Mouse (Mus musculus) limb, embryonic 12.5 days (tissue): ENCODE results near the gene Nek10. TPM values are rescaled to one million over a fixed set of nuclear protein-coding genes. Genes with fewer than 3 reads are reported as not detected.
"Not testable (repeated sequence)": the region's sequence is repeated elsewhere in the genome, so short reads cannot be mapped to it uniquely, and the experiment has no call there.

ENCODE experiments used
- ATAC-seq: fragments of 200-750 bp; cut with Nextera tagmentation; 2 replicates; pipeline ENCODE4 v1.8.0; 2017; ENCODE audit warnings: low read depth, moderate TSS enrichment; ENCODE audit not compliant: insufficient number of reproducible peaks, insufficient read depth, low FRiP score, low TSS enrichment
- H3K27ac ChIP-seq: fragments of 300-500 bp; sonication (generic); 2 replicates; pipeline ENCODE4 v1.5.1; 2016; ENCODE audit warnings: mild to moderate bottlenecking, moderate library complexity
- H3K27me3 ChIP-seq: fragments of 300-500 bp; sonication (generic); 2 replicates; pipeline ENCODE4 v1.6.1; 2016; ENCODE audit warnings: mild to moderate bottlenecking, moderate library complexity
- H3K36me3 ChIP-seq: fragments of 300-500 bp; sonication (generic); 2 replicates; pipeline ENCODE4 v1.6.1; 2016; ENCODE audit warnings: mild to moderate bottlenecking, moderate library complexity
- H3K4me1 ChIP-seq: fragments of 300-500 bp; sonication (generic); replicated peaks from 2 replicates; pipeline ENCODE4 v1.6.1; 2016
- H3K4me2 ChIP-seq: fragments of 300-500 bp; sonication (generic); 2 replicates; pipeline ENCODE4 v1.6.1; 2016; ENCODE audit warnings: mild to moderate bottlenecking, moderate library complexity
- H3K4me3 ChIP-seq: fragments of 300-500 bp; sonication (generic); replicated peaks from 2 replicates; pipeline ENCODE4 v1.5.1; 2016; ENCODE audit warnings: mild to moderate bottlenecking
- H3K9ac ChIP-seq: fragments of 300-500 bp; sonication (generic); replicated peaks from 2 replicates; pipeline ENCODE4 v1.6.1; 2016; ENCODE audit warnings: mild to moderate bottlenecking, moderate library complexity
- H3K9me3 ChIP-seq: fragments of 300-500 bp; sonication (generic); 2 replicates; pipeline ENCODE4 v1.6.1; 2016; ENCODE audit warnings: mild to moderate bottlenecking, moderate library complexity
- WGBS: fragments of 180-500 bp; shearing (Covaris S2); methylation state at CpG from one replicate; pipeline ENCODE4 v1.1.7; 2016; 5-methylcytosine and 5-hydroxymethylcytosine counted together
- polyA plus RNA-seq: library from polyadenylated mRNA; unstranded; fragments of >200 nt; fragmentation: Nextera tagmentation; extraction: Ambion mirVana; gene quantifications from 2 replicates; pipeline ENCODE4 v1.2.1, GENCODE M21; 2016

Nek10 gene
- polyA plus RNA-seq, 1 experiment from 2014 or later = not detected

GRCm38 (mm10) chr14:14991642-14992041 is 188.4 kb downstream of the Nek10 start:
- WGBS = 78% methylated on average over 2 of the region's 2 CpGs
- no peak overlapping the region for H3K4me2 ChIP-seq

DNA sequence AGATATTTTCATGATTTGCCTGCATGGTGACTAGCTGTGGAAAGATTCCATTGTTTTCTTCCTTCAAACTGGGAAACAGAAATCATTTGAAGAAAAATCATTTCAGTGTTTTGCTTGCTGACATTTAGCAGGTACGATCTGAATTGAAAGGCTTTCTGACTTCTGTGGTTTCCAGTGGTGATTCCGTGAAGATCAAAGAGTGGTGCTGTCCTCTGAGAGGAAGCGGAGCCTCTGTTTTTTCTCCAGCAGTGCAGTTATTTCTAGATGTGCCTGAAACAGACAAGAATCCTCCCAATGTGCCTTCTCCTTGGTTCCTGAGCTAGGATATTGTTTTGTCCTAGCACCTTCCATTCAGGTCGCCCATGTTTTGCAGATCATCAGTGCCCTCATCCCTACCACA is 208.2 kb downstream of the Nek10 start:
- ATAC-seq = no peak
- H3K4me2 ChIP-seq = no peak overlapping the region
- whole genome bisulfite sequencing = 66% methylated on average over 4 of the region's 4 CpGs
- H3K27ac ChIP-seq = no peak overlapping the region
- no peaks in the 10 kb centered on the region for H3K4me1 ChIP-seq
- no peaks in the 10 kb centered on the region for H3K27me3 ChIP-seq
- no peaks in the 10 kb centered on the region for H3K36me3 ChIP-seq
- no peaks in the 10 kb centered on the region for H3K9me3 ChIP-seq
- no peak overlapping the region for H3K4me3 ChIP-seq
- H3K9ac ChIP-seq = no peak overlapping the region

More at GRCm38 (mm10) chr14:14991642-14992041, 188.4 kb downstream of the Nek10 start:
- H3K36me3 ChIP-seq = no peaks in the 10 kb centered on the region
- no peaks in the 10 kb centered on the region for H3K4me1 ChIP-seq
- no peak for ATAC-seq
- no peaks in the 10 kb centered on the region for H3K27me3 ChIP-seq
- no peak overlapping the region for H3K4me3 ChIP-seq
- no peaks in the 10 kb centered on the region for H3K9me3 ChIP-seq
- no peak overlapping the region for H3K9ac ChIP-seq
- H3K27ac ChIP-seq = no peak overlapping the region

- no peak overlapping the region for H3K4me3 ChIP-seq
- no peak overlapping the region for H3K9ac ChIP-seq
- H3K4me2 ChIP-seq = no peak overlapping the region
- H3K9me3 ChIP-seq = peaks cover 7% of the 10 kb centered on the region; the same call in 1 of the 2 replicates
- H3K27me3 ChIP-seq = no peaks in the 10 kb centered on the region
- no peak for ATAC-seq
- H3K27ac ChIP-seq = no peak overlapping the region
- H3K36me3 ChIP-seq = no peaks in the 10 kb centered on the region
- 76% methylated on average over 2 of the region's 2 CpGs for WGBS
- no peaks in the 10 kb centered on the region for H3K4me1 ChIP-seq
These were observed 211.6 kb downstream of the Nek10 start for GRCm38 (mm10) chr14:15014799-15015198.

GRCm38 (mm10) chr14:15030626-15031025 is 227.4 kb downstream of the Nek10 start:
- 93% methylated on average over 4 of the region's 4 CpGs for WGBS
- ATAC-seq, H3K4me1 ChIP-seq: not testable (repeated sequence)

GRCm38 (mm10) chr14:15034638-15035037 is 231.4 kb downstream of the Nek10 start:
- H3K4me1 ChIP-seq, H3K4me2 ChIP-seq, H3K27ac ChIP-seq, H3K36me3 ChIP-seq, H3K4me3 ChIP-seq, H3K27me3 ChIP-seq, ATAC-seq, H3K9ac ChIP-seq, H3K9me3 ChIP-seq: not testable (repeated sequence)
- 90% methylated on average over 8 of the region's 8 CpGs for WGBS

More at GRCm38 (mm10) chr14:15030626-15031025, 227.4 kb downstream of the Nek10 start:
- H3K4me3 ChIP-seq, H3K27me3 ChIP-seq, H3K36me3 ChIP-seq, H3K9ac ChIP-seq, H3K4me2 ChIP-seq, H3K27ac ChIP-seq: not testable (repeated sequence)
- H3K9me3 ChIP-seq = peaks cover 23% of the 10 kb centered on the region

DNA sequence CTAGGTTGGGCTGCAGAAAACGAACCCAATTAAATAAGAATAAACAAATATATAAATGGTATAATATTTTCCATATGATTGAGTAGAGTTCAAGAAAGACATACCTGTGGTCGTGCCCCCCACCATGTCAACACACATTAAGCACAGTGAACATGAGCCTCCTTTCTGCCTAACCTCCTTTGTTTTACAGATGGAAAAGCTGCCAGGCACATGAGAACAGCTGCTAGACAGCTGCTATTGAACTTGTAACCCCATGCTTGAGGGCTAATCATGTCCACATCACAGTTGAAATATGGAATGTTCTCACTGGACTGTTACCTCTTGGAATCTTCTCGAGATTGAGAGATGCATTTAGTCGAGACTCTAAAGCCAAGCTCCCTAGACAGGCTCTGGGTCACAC is 245.0 kb downstream of the Nek10 start:
- Histone ChIP-seq H3K27me3 (no peaks in the 10 kb centered on the region), H3K27ac (no peak overlapping the region), H3K4me2 (no peak overlapping the region), H3K36me3 (no peaks in the 10 kb centered on the region), H3K4me1 (no peaks in the 10 kb centered on the region), H3K4me3 (no peak overlapping the region), H3K9me3 (no peaks in the 10 kb centered on the region), H3K9ac (no peak overlapping the region)
- no peak for ATAC-seq
- 58% methylated on average over 4 of the region's 4 CpGs for WGBS

DNA sequence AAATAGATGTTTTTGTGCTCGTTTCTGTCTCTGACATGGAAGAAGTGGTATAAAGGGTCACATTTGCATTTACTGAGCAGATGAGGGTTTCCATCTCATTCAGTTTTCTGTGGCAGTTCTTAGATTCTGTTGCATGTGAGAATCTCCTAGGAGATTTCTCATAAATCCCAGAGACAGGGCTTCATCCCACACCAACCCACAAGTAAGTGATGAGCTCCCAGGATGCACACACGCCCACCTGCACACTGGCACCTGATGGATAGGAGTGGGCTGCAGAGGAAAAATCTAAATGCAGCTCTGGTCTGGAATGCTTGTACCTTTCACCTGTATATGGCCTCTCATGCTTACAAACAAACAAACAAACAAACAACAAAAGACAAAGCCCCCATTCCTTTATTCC is 258.3 kb downstream of the Nek10 start:
- WGBS = 88% methylated on average over 2 of the region's 2 CpGs
- no peak overlapping the region for H3K4me2 ChIP-seq

More for the DNA sequence above, 258.3 kb downstream of the Nek10 start:
- no peak overlapping the region for H3K4me3 ChIP-seq
- 0 out of 2 replicates have a peak overlapping the region, but pooled peaks have one; percentile 12 for H3K27ac ChIP-seq
- no peaks in the 10 kb centered on the region for H3K9me3 ChIP-seq
- H3K4me1 ChIP-seq = peaks cover 21% of the 10 kb centered on the region; the same call in 1 of the 2 replicates
- no peaks in the 10 kb centered on the region for H3K27me3 ChIP-seq
- ATAC-seq = no peak
- H3K9ac ChIP-seq = no peak overlapping the region
- no peaks in the 10 kb centered on the region for H3K36me3 ChIP-seq

Other genes starting within 250 kb of the Nek10 start
- 26.3 and 32.0 TPM in 2 replicates for gene Slc4a7, start 101.1 kb upstream of the Nek10 start, polyA plus RNA-seq